Mouse (Mus musculus) gastrocnemius, postnatal 36 days (tissue): ENCODE results near the gene Sqstm1. TPM values are rescaled to one million over a fixed set of nuclear protein-coding genes. Genes with fewer than 3 reads are reported as not detected.
A peak's percentile ranks its signal among the peaks of the same experiment; 100 is the strongest.

Experiments used
- DNase-seq, 2 experiments: peaks; one replicate each; pipeline ENCODE4 v3.0.0; 2022
- intact Hi-C: fragments of 180-260 bp; cut with DNase I; formaldehyde crosslinking; loops from one replicate; pipeline ENCODE4 v1.15.1; 2025
- total RNA-seq, 2 experiments: library from RNA; stranded (reverse); gene quantifications; 2 replicates each; pipeline ENCODE4 v1.2.3; 2021

Gene Sqstm1
- total RNA-seq, 2 experiments from 2014 or later, result 421 to 471 TPM

DNA sequence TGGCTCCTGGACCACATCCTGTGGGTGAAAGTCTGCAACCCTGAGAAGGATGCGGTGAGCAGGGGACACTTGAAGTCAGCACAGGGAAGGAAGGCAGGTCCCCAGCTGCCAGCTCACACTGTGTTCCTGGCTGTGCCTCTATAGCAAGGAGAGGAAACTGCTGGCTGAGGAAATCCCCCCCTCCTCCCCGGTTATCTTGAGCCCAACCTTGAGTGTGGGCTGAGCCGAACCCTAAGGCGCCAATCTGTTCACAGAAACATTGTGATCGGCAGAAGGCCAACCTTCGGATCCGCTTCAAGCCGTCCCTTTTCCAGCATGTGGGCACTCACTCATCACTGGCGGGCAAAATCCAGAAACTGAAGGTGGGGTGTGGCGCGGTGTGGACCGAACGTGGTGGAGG is 22.4 kb upstream of the Sqstm1 start:
- intact Hi-C loops, result no loop called here
- DNase-seq, result no peak

DNA sequence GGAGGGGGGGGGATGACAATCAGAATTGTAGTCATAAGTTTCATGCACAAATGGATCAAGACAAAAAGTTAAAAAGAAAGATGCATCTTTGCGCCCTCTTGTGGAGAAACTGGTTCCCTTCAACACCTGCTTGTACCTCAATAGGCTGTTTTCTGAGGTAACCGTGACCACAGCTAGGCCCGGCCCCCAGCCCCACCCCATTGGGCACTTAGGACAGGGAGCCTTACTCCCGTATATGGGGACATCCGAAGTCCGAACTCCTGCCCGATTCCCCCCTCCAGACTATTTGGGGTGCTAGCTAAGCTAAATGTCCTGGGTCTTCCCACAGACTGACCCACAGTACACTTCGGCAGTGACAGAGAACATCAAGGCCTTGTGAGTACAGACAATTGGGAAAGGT is 20.8 kb upstream of the Sqstm1 start:
- DNase-seq, result peak in 1 of 2 experiments; percentile 18
- intact Hi-C loops, result no loop called here

DNA sequence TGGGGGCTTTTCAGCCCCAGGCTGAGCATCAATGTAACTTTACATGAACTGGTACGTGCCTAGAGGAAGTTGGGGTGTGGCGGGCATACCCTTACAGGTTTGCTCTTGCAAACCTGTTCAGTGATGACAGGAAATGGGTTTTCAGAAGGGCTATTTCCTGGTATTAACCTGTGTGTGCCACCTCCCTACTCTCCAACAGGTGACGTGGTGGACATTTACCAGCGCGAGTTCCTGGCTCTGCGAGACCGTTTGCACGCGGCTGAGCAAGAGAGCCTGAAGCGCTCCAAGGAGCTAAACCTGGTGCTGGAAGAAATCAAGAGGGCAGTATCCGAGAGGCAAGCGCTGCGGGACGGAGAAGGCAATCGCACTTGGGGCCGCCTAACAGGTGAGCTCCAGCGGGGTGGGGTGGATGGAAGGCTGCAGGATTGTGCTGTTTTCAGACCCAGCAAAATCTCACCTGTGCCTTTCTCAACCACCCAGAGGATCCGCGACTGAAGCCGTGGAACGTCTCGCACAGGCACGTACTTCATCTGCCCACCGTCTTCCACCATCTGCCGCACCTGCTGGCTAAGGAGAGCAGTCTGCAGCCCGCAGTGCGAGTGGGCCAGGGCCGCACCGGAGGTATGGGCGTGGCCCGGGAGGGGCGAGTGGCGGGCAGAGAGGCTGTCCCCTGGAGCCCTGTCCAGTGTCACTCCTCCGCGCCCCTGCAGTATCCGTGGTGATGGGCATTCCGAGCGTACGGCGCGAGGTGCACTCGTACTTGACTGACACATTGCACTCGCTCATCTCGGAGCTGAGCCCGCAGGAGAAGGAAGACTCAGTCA is 20.1 kb upstream of the Sqstm1 start:
- intact Hi-C loops, result no loop called here
- no peak for DNase-seq

DNA sequence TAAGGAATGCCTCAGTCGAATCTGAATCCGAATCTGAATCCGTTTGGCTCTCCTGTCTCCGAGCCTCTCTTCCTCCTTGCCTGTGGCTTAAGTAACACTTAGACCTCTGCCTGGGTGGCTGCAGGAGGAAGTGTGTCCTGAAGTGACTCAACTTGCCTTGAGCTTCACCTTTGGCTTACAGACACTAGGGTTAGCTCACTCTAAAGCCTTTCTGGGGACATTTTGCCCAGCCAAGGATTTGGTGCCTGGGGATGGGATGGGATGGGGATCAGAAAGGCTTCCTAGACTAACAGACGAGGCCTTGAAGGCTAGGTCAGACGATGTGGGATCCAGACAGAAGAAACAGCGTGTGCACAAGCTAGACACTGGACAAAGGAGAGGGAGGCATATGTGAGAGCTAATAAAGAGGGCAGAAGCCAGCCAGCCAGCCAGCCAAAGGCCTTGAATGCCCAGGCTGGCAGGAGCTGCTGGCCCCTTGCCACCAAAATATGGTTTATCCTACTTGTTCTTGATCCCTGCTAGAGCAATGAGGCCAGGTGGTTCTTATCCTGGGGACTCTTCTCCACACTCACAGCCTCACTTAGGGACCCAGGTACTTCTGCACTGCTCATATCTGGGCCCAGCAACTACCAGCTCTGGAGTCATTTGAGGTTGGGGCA is 18.8 kb upstream of the Sqstm1 start:
- peak in 1 of 2 experiments; percentile 39 for DNase-seq
- intact Hi-C loops, result no loop called here

DNA sequence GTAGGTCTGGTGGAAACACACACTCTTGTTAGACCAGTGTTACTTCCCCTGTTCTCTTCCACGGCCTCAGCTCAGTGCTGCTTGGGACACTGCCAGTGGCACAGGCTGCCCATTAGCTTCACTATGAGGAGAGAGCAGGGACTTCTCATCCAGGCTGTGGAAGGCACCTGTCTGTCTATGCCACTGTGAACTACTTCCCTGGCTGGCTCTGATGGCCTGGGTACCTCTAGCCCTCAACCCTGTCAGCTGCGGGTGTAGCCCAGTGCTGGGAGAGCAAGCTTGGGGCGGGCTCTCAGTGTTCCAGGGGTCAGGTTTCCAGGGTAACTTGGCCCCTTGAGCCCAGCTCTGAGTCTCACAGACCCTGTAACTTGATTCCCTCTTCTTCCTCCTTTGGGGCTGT is 18.1 kb upstream of the Sqstm1 start:
- intact Hi-C loops, result no loop called here
- no peak for DNase-seq

DNA sequence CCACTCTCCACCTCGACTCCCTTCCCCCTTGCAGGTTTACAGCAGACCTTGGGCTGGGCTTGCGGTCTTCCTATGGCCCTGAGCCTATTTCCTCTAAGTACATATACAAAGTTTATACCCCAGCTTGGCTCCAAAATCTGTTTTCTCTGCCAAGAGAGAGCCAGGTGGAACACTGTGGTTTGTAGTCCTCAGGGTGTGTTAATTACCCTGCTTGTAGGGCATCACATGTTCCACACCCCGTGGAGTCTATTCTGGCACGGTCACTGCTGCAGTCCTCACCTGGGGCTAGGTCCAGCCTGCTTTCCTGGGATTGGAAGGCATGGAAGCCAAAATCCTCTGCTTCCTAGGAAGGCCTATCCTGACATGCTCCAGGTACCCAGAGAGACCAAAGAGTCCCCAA is 17.1 kb upstream of the Sqstm1 start:
- no peak for DNase-seq
- intact Hi-C loops, result loop anchor here (2.0 kb wide), 1 partner anchor 65 kb away; no protein-coding TSS in a partner anchor

DNA sequence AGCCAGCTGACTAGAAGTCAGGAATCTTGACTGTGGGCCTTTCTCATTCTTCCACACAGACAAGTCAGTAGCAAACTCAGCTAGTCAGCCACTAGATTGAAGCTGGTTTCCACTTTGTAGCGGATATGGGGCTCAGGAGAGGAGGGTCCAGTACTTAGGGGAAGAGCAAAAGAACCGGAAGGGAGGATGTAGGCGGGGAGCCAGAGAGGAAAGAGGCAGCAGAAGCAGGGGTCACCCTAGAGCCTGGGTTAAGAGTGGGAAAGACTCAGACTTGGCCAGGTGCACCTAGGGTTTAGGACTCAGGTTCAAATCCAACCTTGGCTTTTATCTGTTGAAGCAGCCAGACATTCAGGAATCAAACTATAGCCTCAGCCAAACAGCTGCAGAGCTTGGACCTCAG is 16.6 kb upstream of the Sqstm1 start:
- DNase-seq, result no peak
- intact Hi-C loops, result loop anchor here (2.0 kb wide), 1 partner anchor 64 kb away; no protein-coding TSS in a partner anchor

DNA sequence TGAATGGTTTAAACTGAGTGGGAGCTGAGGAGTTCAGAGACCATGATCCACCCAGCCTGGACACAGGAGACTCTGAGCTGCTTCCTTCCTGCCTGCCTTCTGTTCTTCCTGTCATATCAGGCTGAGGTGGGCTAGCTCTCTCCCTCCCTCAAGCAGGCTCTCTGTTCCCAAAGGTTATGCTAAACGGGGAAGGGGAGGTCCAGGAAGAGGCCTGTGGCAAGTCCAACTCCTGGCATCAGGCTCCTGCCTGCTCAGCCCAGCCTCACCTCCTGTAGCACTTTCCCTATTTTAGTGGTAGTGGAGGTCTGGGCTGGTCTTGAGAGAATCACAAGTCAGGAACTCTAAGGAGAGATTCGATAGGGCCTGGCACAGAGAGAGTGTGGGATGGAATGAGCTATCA is 15.8 kb upstream of the Sqstm1 start:
- intact Hi-C loops, result loop anchor here (2.0 kb wide), 1 partner anchor 64 kb away; no protein-coding TSS in a partner anchor
- no peak for DNase-seq

DNA sequence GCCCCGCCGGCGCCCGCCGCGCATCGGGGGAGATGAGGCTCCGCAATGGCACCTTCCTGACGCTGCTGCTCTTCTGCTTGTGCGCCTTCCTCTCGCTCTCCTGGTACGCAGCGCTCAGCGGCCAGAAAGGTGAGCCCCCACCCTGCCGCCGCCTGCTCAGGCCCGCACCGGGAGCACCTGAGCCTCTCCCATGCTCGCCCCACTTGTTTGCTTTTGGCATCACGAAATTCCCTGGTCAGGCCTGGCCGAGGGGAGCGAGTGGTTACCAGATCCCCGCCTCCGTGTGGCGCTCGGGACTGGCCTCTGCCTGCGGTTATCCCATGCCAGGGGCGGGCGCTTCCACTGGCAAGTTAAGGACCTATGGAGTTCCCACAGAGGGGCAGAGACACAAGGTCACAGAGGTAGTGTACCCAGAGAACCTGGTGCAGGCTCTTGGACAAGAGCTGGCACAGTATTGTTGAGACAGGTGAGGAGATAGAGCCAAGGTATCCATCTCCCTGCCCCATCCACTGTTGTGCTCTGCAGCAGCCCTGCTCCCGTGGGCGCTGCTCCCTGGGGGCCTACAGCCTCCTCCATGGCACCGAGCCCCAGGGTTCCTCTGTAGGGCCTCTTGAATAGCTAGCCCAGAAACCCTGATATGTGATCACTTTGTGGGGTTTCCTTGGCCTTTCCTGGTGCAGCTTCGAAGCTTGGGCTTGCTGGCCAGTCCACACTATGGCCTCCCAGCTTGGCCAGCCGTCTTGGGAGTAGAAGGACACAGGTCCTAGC is 15.2 kb upstream of the Sqstm1 start:
- intact Hi-C loops, result loop anchor here (2.0 kb wide), 2 partner anchors 15 to 63 kb away; partner anchors contain the start of genes Mgat4b and Sqstm1
- peak; percentile 36 to 58 for DNase-seq

DNA sequence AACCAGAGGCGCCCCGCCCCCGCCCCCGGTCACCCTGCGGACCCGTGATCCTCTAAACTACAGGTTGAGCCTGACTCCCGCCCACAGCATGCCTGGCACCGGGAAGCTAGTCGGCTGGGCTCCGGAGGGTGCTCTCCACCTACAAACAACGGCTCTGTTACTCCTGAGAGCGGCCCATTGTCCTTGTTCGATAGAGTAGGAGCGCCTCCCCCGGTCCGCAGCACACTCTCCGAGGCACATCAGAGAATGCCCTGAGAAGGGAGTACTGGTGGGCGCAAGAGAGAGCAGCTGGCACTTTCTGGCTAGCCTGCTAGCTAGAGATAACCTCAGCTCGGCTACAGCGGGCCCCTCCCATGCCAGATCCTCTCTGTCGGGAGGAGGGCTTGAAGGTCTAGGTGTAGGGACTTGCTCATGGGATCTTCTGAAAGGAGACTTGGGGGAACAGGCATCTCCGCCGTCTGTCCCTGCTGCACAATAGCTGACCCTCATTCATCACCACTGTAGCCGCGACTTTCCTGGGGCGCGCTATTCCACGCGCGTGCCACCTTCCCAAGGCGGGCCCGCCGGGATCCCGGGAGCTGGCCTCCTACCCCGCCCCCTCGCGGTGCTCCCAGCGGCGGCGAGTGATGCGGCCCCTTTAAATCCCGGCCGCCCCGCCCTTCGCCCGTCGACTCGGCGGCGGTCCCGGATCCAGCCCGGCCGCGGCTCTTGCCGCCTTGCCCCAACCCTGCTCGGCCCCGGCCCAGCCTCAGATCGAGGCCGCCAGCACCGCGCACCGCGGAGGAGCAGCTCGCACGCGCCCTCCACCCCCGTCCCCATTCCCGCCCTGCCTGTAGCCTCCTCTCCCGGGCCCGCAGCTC is 14.3 kb upstream of the Sqstm1 start:
- peak; percentile 85 to 87 for DNase-seq

DNA sequence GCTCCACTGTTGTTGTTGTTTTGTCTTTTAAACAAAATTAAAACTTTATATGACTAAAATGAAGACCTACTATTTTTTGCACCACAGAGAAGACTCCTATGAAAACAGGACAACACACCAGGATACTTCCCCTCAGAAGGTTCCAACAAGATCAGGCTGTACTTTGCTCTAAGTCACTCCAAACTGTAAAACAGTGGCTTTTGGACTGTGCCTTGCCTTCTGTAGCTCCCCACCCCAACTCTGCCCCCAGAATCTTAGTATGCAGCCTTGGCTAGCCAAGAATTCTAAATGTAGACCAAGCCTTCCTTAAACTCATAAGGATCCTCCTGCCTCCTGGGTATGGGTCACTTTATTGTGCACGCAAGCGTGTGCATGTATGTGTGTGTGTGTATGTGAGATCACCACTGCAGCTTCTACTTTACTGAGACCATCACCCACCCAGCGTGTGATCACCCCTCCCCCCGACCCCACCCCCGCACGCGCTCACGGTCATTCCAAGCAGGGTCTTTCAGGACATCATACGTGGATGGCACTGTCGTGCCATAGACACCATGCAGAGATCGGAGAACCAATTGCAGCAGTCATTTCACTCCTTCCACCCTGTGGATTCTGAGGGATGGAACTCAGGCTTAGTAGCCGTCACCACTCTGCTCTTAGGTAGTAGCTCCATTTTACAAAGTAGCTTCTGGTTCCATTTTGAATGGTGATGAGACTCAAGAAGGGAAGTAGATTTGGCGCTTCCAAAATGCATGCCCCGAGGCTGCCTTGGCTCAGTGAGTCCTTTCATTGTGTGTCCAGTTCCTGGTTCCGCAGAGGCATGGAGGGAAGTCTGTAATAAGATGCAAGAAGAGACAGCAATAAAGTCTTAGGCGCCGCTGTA is 13.4 kb upstream of the Sqstm1 start:
- no peak for DNase-seq
- intact Hi-C loops, result loop anchor here (2.0 kb wide), 1 partner anchor 13 kb away; the partner anchor contains the start of genes Mgat4b and Sqstm1

More for the DNA sequence above, 14.3 kb upstream of the Sqstm1 start:
- intact Hi-C loops, result loop anchor here (2.0 kb wide), 1 partner anchor 14 kb away; the partner anchor contains the start of genes Mgat4b and Sqstm1

DNA sequence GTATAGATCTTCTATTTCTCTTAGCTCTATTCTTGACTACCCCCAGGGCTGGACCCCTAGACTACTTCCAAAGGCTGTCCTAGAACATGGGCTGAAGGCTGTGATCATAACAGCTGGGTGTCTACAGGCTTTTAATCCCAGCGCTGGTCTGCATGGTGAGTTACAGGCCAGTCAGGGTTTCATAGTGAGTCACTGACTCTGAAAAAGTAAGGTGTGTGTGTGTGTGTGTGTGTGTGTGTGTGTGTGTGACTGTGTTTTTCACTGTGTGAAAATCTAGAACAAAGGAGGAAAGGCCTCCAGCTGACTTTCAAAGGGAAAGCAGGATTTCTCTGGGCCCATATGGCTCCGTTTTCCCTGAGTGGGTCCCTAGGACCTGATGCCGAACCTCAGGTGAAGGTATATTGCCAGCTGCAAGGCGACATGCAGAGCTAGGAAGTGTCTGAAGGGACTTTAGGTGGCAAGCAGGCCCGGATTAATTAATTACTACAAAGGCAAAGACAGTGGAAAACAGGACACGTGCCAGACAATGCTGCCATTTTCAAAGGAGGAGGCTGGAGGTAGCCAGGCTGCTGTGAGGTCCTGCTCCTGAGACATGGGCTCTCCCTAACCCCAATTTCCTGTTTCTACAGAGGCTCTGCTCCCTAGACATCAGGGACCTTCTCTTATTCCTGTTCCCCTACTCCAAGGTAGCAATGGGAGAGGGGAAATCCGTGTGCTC is 12.1 kb upstream of the Sqstm1 start:
- no peak for DNase-seq
- intact Hi-C loops, result no loop called here

DNA sequence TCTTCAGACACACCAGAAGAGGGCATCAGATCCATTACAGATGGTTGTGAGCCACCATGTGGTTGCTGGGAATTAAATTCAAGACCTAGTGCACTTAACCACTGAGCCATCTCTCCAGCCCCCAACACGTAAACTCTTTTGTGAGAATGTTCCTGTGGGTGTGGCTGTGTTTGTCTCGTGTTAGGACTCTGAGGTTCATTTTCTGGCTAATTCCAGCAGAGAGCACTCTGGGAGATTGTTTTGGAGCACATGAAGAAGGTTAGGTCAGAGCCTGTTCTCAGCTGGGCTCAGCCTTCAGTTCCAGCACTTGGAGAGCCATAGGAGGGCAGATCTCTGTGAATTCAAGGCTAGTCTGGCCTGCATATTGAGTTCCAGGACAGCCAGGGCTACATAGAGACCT is 9.2 kb upstream of the Sqstm1 start:
- intact Hi-C loops, result no loop called here
- no peak for DNase-seq

DNA sequence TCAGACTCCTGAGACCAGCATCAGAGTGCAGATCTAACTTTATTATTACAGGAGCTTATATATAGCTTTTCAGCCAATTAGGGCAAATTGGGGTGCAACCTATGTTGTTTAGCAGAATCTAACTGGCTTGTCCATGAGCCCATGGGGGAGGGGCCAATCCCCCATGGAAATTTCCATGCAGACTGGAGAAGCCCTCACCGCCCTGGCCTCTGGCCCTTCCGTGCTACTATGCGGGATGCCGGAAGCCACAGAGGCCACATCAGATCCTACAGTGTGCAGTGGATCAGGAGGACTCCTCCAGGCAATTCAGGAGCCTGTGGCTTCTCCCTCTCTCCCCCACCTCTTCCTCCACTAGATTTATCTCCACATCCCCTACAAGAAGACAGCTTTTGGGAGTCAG is 7.2 kb upstream of the Sqstm1 start:
- intact Hi-C loops, result no loop called here
- DNase-seq, result no peak

DNA sequence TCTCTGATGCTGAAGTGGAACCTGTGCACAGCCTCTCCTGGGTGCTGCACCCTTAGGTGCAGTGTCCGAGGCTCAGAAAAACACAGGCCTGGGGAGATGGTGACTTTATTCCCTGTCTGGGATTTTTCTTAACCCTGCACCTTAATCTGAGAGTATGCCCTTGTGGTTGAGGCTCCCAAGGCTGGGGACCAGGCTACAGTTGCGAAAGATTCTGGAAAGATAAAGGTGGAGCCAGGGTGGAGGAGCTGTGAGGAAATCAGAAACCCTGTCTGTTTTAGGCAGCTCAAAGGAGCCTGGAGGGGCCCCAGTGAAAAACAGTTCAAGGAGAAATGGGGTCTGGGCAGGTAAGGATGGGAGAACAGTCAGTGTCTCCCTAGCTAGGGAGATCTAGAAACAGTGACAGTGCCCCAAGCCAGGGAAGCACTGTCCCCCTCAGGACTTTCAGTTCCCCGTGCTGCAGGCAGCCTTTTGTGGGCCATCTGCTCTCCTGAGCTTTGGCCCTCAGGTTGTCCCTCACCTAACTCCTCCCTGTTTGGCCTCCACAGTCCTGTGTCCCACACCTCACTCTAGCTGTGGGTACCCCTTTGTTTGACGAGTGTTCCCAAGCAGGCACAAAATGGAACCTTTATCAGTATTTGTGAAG is 6.2 kb upstream of the Sqstm1 start:
- intact Hi-C loops, result no loop called here
- no peak for DNase-seq

DNA sequence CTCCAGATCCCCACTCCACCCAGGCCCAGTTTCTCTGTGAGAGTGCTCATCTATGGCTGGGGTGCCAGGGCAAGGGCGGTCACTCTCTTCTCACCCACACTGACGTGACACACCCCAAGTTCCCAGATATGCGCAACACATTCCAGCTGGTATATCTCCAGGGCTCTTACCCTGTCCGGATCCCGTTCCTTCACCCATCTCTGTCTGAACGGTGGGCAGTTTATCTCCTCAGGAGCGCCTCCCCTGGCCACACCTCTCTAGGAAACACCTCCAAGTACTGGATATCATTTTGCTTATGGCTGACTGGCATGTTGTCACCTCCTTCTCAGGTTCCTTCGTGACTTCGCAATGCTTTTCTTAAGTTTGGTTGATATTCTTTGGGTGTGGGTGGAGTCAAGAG is 5.0 kb upstream of the Sqstm1 start:
- intact Hi-C loops, result no loop called here
- no peak for DNase-seq

DNA sequence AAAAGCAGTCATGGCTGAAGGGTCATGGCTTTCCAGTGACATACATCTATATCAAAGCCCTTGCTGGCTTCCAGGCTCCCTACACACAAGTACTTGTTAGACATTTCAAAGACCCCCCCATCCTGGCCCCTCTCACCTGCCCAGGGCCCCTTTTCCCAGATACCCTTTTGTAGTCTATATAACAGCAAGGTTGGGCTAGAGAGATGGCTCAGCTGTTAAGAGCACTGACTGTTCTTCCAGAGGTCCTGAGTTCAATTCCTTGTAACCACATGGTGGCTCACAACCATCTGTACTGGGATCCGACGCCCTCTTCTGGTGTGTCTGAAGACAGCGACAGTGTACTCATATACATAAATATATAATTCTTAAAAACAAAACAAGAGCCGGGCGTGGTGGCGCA is 4.0 kb upstream of the Sqstm1 start:
- intact Hi-C loops, result no loop called here
- DNase-seq, result no peak
